Mouse (Mus musculus) ovary, postnatal 14 days (tissue): ENCODE results near the gene Slc25a25.

Experiments used
- DNase-seq: peaks from one replicate; pipeline ENCODE4 v3.0.0; 2022; ENCODE audit warnings: low spot score

Slc25a25 gene

GRCm38 (mm10) chr2:32429215-32429891 is 21.9 kb downstream of the Slc25a25 start:
- no peak for DNase-seq

GRCm38 (mm10) chr2:32428262-32428722 is 23.0 kb downstream of the Slc25a25 start:
- no peak for DNase-seq

- no peak for DNase-seq
Observed at GRCm38 (mm10) chr2:32427720-32428119, 23.5 kb downstream of the Slc25a25 start.

- no peak for DNase-seq
Observed at GRCm38 (mm10) chr2:32426141-32426540, 25.1 kb downstream of the Slc25a25 start.

GRCm38 (mm10) chr2:32425568-32425967 is 25.7 kb downstream of the Slc25a25 start:
- DNase-seq = no peak

GRCm38 (mm10) chr2:32424796-32425195 is 26.4 kb downstream of the Slc25a25 start:
- DNase-seq = no peak

- peak; percentile 51 for DNase-seq
Observed at GRCm38 (mm10) chr2:32423481-32424331, 27.5 kb downstream of the Slc25a25 start.

GRCm38 (mm10) chr2:32421851-32422251 is 29.4 kb downstream of the Slc25a25 start:
- DNase-seq = no peak

GRCm38 (mm10) chr2:32420647-32421046 is 30.6 kb downstream of the Slc25a25 start:
- DNase-seq = no peak

- no peak for DNase-seq
Observed at GRCm38 (mm10) chr2:32420066-32420608, 31.1 kb downstream of the Slc25a25 start.

GRCm38 (mm10) chr2:32419359-32419758 is 31.9 kb downstream of the Slc25a25 start:
- DNase-seq = peak; percentile 26

GRCm38 (mm10) chr2:32418430-32419151 is 32.7 kb downstream of the Slc25a25 start:
- no peak for DNase-seq

GRCm38 (mm10) chr2:32417486-32417885 is 33.8 kb downstream of the Slc25a25 start:
- no peak for DNase-seq

GRCm38 (mm10) chr2:32416556-32416955 is 34.7 kb downstream of the Slc25a25 start:
- no peak for DNase-seq

- DNase-seq = no peak
Observed at GRCm38 (mm10) chr2:32415801-32416200, 35.4 kb downstream of the Slc25a25 start.

GRCm38 (mm10) chr2:32413936-32414335 is 37.3 kb downstream of the Slc25a25 start:
- no peak for DNase-seq

- DNase-seq = no peak
Observed at GRCm38 (mm10) chr2:32412742-32413531, 38.3 kb downstream of the Slc25a25 start.

- no peak for DNase-seq
Observed at GRCm38 (mm10) chr2:32411407-32411806, 39.8 kb downstream of the Slc25a25 start.

- DNase-seq = no peak
Observed at GRCm38 (mm10) chr2:32408429-32409424, 42.5 kb downstream of the Slc25a25 start.
